In genomic region chr9:25169626-25170025, GRCm38 (mm10) we compare ENCODE assay signal across 20 mouse cellular contexts. TPM values are rescaled to one million over a fixed set of nuclear protein-coding genes. Genes with fewer than 3 reads are reported as not detected.
DNase-seq lines count a peak whose midpoint lies in the region; ATAC-seq and TF ChIP-seq lines count a peak whose summit lies in the region.
"Had no signal": no experiment of that assay in that cellular context is flagged by ENCODE, and none has a peak within 500 bp of the region (broad histone marks: within the 10 kb centered on the region; RNA-seq: fewer than 3 reads in every experiment).

No protein-coding gene starts in this region.

- no peak for TF ChIP-seq EP300 in lung, postnatal 0 days (IDR thresholded peaks at IDR 0.05)

- no peaks in the 10 kb centered on the region for H3K9me3 ChIP-seq in embryonic facial prominence, embryonic 11.5 days (replicated peaks; ENCODE audit: control insufficient read depth, low read length)
- H3K9me3 ChIP-seq in embryonic facial prominence, embryonic 10.5 days = no peaks in the 10 kb centered on the region
- H3K9me3 ChIP-seq in hindbrain, postnatal 0 days (ENCODE audit: low read length) = no peaks in the 10 kb centered on the region
- H3K9me3 ChIP-seq in hindbrain, embryonic 12.5 days (replicated peaks) = no peaks in the 10 kb centered on the region
- no peaks in the 10 kb centered on the region for H3K9me3 ChIP-seq in lung, postnatal 0 days (ENCODE audit: low read length)
- no peaks in the 10 kb centered on the region for H3K9me3 ChIP-seq in stomach, embryonic 15.5 days
- H3K9me3 ChIP-seq: embryonic facial prominence, embryonic 13.5 days; hindbrain, embryonic 15.5 days; limb, embryonic 10.5 days; liver, embryonic 12.5 days had no signal

- no peak overlapping the region for H3K4me3 ChIP-seq in embryonic facial prominence, embryonic 11.5 days (ENCODE audit: low read depth, low read length)
- H3K4me3 ChIP-seq in embryonic facial prominence, embryonic 10.5 days = no peak overlapping the region
- H3K4me3 ChIP-seq in hindbrain, postnatal 0 days (ENCODE audit: low read length) = no peak overlapping the region
- H3K4me3 ChIP-seq in hindbrain, embryonic 12.5 days = no peak overlapping the region
- H3K4me3 ChIP-seq in lung, postnatal 0 days (ENCODE audit: low read depth, low read length) = no peak overlapping the region
- H3K4me3 ChIP-seq in stomach, embryonic 15.5 days (replicated peaks) = no peak overlapping the region
- H3K4me3 ChIP-seq: embryonic facial prominence, embryonic 13.5 days; hindbrain, embryonic 15.5 days; limb, embryonic 10.5 days; liver, embryonic 12.5 days; myocyte had no signal

- no peaks in the 10 kb centered on the region for H3K4me1 ChIP-seq in embryonic facial prominence, embryonic 11.5 days (ENCODE audit: control insufficient read depth, insufficient read depth, low read length)
- H3K4me1 ChIP-seq in embryonic facial prominence, embryonic 10.5 days = peaks cover 4% of the 10 kb centered on the region; the same call in 1 of the 2 replicates
- H3K4me1 ChIP-seq in hindbrain, postnatal 0 days (ENCODE audit: insufficient read depth, low read length) = no peaks in the 10 kb centered on the region
- no peaks in the 10 kb centered on the region for H3K4me1 ChIP-seq in hindbrain, embryonic 12.5 days
- H3K4me1 ChIP-seq in lung, postnatal 0 days (ENCODE audit: insufficient read depth, low read depth, low read length) = peaks cover 7% of the 10 kb centered on the region; the same call in 1 of the 2 replicates
- H3K4me1 ChIP-seq in stomach, embryonic 15.5 days = 0 out of 2 replicates have a peak, but pooled peaks cover 9% of the 10 kb centered on the region
- H3K4me1 ChIP-seq: hindbrain, embryonic 15.5 days had no signal

- ATAC-seq in embryonic facial prominence, embryonic 11.5 days (replicated peaks; ENCODE audit: insufficient number of reproducible peaks, low FRiP score, low TSS enrichment, low read depth) = no peak
- ATAC-seq in hindbrain, postnatal 0 days = no peak
- ATAC-seq in hindbrain, embryonic 12.5 days (ENCODE audit: low FRiP score) = no peak
- ATAC-seq in lung, postnatal 0 days = no peak
- no peak for ATAC-seq in stomach, embryonic 15.5 days (ENCODE audit: insufficient read depth, low FRiP score, low read depth)
- ATAC-seq: liver, embryonic 12.5 days had no signal

- H3K27me3 ChIP-seq in embryonic facial prominence, embryonic 11.5 days (ENCODE audit: control insufficient read depth, insufficient read depth, low read length) = no peaks in the 10 kb centered on the region
- no peaks in the 10 kb centered on the region for H3K27me3 ChIP-seq in embryonic facial prominence, embryonic 10.5 days (replicated peaks; ENCODE audit: low read depth, poor library complexity, severe bottlenecking)
- H3K27me3 ChIP-seq in hindbrain, postnatal 0 days (ENCODE audit: insufficient read depth, low read length) = no peaks in the 10 kb centered on the region
- H3K27me3 ChIP-seq in hindbrain, embryonic 12.5 days = no peaks in the 10 kb centered on the region
- no peaks in the 10 kb centered on the region for H3K27me3 ChIP-seq in lung, postnatal 0 days (replicated peaks; ENCODE audit: insufficient read depth, low read length)
- H3K27me3 ChIP-seq in stomach, embryonic 15.5 days (replicated peaks) = no peaks in the 10 kb centered on the region
- H3K27me3 ChIP-seq: CH12.LX; embryonic facial prominence, embryonic 13.5 days; hindbrain, embryonic 15.5 days; liver, embryonic 12.5 days had no signal

- no peak overlapping the region for H3K27ac ChIP-seq in embryonic facial prominence, embryonic 11.5 days (replicated peaks; ENCODE audit: low read depth, low read length)
- H3K27ac ChIP-seq in embryonic facial prominence, embryonic 10.5 days (replicated peaks) = no peak overlapping the region
- H3K27ac ChIP-seq in hindbrain, postnatal 0 days = no peak overlapping the region
- H3K27ac ChIP-seq in hindbrain, embryonic 12.5 days = no peak overlapping the region
- no peak overlapping the region for H3K27ac ChIP-seq in lung, postnatal 0 days (ENCODE audit: low read length)
- peak overlapping the region; percentile 40; the same call in 1 of the 2 replicates for H3K27ac ChIP-seq in stomach, embryonic 15.5 days
- H3K27ac ChIP-seq: embryonic facial prominence, embryonic 13.5 days; hindbrain, embryonic 15.5 days; limb, embryonic 10.5 days; liver, embryonic 12.5 days had no signal

- peak; percentile 59 for TF ChIP-seq CTCF in hindbrain, postnatal 0 days (IDR thresholded peaks at IDR 0.05; ENCODE audit: low read depth)
- TF ChIP-seq CTCF in lung, postnatal 0 days (IDR thresholded peaks at IDR 0.05) = peak; percentile 68

- H3K4me2 ChIP-seq in embryonic facial prominence, embryonic 11.5 days (ENCODE audit: low read depth, low read length) = no peak overlapping the region
- H3K4me2 ChIP-seq in hindbrain, postnatal 0 days (ENCODE audit: low read depth, low read length) = no peak overlapping the region
- H3K4me2 ChIP-seq in hindbrain, embryonic 12.5 days (replicated peaks) = no peak overlapping the region
- no peak overlapping the region for H3K4me2 ChIP-seq in lung, postnatal 0 days (replicated peaks; ENCODE audit: low read depth, low read length)
- H3K4me2 ChIP-seq in stomach, embryonic 15.5 days = no peak overlapping the region
- H3K4me2 ChIP-seq: embryonic facial prominence, embryonic 13.5 days; hindbrain, embryonic 15.5 days; liver, embryonic 12.5 days had no signal

- H3K36me3 ChIP-seq in embryonic facial prominence, embryonic 11.5 days (replicated peaks; ENCODE audit: control insufficient read depth, insufficient read depth, low read depth, low read length) = no peaks in the 10 kb centered on the region
- no peaks in the 10 kb centered on the region for H3K36me3 ChIP-seq in embryonic facial prominence, embryonic 10.5 days (replicated peaks)
- H3K36me3 ChIP-seq in hindbrain, postnatal 0 days (ENCODE audit: insufficient read depth, low read length) = no peaks in the 10 kb centered on the region
- no peaks in the 10 kb centered on the region for H3K36me3 ChIP-seq in hindbrain, embryonic 12.5 days
- H3K36me3 ChIP-seq in lung, postnatal 0 days (ENCODE audit: insufficient read depth, low read length) = no peaks in the 10 kb centered on the region
- H3K36me3 ChIP-seq in stomach, embryonic 15.5 days = no peaks in the 10 kb centered on the region
- H3K36me3 ChIP-seq: embryonic facial prominence, embryonic 13.5 days; hindbrain, embryonic 15.5 days; limb, embryonic 10.5 days; liver, embryonic 12.5 days had no signal

- DNase-seq in embryonic facial prominence, embryonic 11.5 days (ENCODE audit: low spot score) = peak; percentile 9
- DNase-seq in embryonic facial prominence, embryonic 10.5 days (ENCODE audit: low spot score) = no peak
- DNase-seq in hindbrain, postnatal 0 days (ENCODE audit: low spot score) = peak; percentile 25
- DNase-seq in lung, postnatal 0 days (ENCODE audit: low spot score) = peak; percentile 78
- DNase-seq in lung, adult 18-20 months = no peak
- no peak for DNase-seq in layer of hippocampus, adult 11-12 months (ENCODE audit: low spot score)
- DNase-seq: adrenal gland, postnatal 36 days; cerebellum, adult 8-10 months; heart, postnatal 14 days; kidney, adult 8-10 months; right cerebral cortex, postnatal 4 days; thymus, postnatal 36 days had no signal

- H3K9ac ChIP-seq in embryonic facial prominence, embryonic 11.5 days (replicated peaks; ENCODE audit: low read length) = no peak overlapping the region
- H3K9ac ChIP-seq in hindbrain, postnatal 0 days (replicated peaks; ENCODE audit: low read length) = no peak overlapping the region
- no peak overlapping the region for H3K9ac ChIP-seq in hindbrain, embryonic 12.5 days
- no peak overlapping the region for H3K9ac ChIP-seq in lung, postnatal 0 days (replicated peaks; ENCODE audit: low read depth)
- no peak overlapping the region for H3K9ac ChIP-seq in stomach, embryonic 15.5 days
- H3K9ac ChIP-seq: embryonic facial prominence, embryonic 13.5 days; hindbrain, embryonic 15.5 days; liver, embryonic 12.5 days had no signal

RNA-seq across cellular contexts. Expression of gene Herpud2, which starts 18.0 kb away (rescaled TPM):
- polyA plus RNA-seq in embryonic facial prominence, embryonic 11.5 days (2014; fragmentation: Nextera tagmentation; extraction: Ambion mirVana) = 27.5 and 28.1 TPM in 2 replicates
- polyA plus RNA-seq in embryonic facial prominence, embryonic 10.5 days (2016; fragmentation: Nextera tagmentation; extraction: Ambion mirVana) = 23.0 and 23.5 TPM in 2 replicates
- total RNA-seq in hindbrain, postnatal 0 days (2014; rRNA removed) = 17.9 and 18.3 TPM in 2 replicates
- 27.9 and 29.5 TPM in 2 replicates for polyA plus RNA-seq in hindbrain, postnatal 0 days (2015; fragmentation: Nextera tagmentation; extraction: Ambion mirVana)
- 43.3 and 48.2 TPM in 2 replicates for polyA plus RNA-seq in hindbrain, embryonic 12.5 days (2016; fragmentation: Nextera tagmentation; extraction: Ambion mirVana)
- polyA plus RNA-seq in lung, postnatal 0 days (2015; fragmentation: Nextera tagmentation; extraction: Ambion mirVana) = 36.2 and 39.3 TPM in 2 replicates
- 31.0 and 33.3 TPM in 2 replicates for polyA plus RNA-seq in stomach, embryonic 15.5 days (2015; fragmentation: Nextera tagmentation; extraction: Ambion mirVana)

Comparison
In these comparisons a context has a peak if more than half of its experiments do, and no peak if none do; other contexts are left out.
1. DNase-seq: peak in embryonic facial prominence, embryonic 11.5 days (single experiment), hindbrain, postnatal 0 days (single experiment) and lung, postnatal 0 days (single experiment); none in embryonic facial prominence, embryonic 10.5 days (single experiment), lung, adult 18-20 months (0 of 2) and layer of hippocampus, adult 11-12 months (single experiment).